Mouse (Mus musculus): ENCODE results near the gene Ispd.
"Not testable (repeated sequence)": the region's sequence is repeated elsewhere in the genome, so short reads cannot be mapped to it uniquely, and the experiment has no call there.

Gene Ispd

DNA sequence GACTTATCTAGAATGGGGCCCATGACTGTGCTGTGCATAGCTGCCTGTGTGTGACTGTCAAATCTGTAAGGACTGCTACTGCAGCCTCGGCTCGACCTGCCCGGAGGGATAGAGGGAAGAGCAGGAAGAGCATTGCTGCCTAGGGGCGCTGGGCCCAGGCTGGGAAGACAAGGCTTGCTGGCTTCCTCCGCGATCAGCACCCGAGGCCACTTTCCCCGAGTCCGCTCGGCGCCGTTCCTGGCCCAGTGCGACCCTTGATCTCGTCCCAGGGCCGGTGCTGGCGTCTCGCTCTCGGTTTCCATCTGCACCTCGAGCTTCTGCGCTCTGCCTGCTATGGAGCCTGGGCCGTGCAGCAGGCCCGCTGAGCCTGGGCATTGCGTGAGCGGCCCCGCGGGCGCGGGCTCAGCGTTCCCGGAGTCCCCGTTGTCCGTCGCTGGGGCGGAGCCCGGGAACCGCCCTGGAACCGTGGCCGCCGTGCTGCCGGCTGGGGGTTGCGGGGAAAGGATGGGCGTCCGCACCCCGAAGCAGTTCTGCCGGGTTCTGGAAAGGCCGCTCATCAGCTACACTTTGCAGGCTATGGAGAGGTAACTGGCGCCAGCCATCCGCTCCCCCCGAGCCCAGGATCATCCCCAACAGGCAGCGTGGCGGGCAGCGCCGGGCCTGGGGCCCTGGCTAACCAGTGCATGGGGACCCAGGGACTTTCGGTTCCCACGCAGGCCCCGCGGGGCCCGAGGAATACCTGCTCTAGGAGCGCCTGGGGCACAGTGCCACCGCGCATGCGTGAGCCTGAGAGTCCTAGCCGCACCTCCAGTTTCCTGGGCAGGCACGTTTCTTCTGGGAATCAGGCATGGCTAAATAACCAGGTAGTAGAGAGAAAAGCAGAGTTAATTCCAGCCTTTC is at the start of gene Ispd, which contains the start of gene D630036H23Rik:
Ispd (plus strand) TSS at position 10 of the 900 bp plus-strand sequence.
D630036H23Rik (minus strand) TSS at position 741 of the 900 bp plus-strand sequence.
- no peak for DNase-seq (ENCODE audit: extremely low read depth, low read depth, low spot score)

DNA sequence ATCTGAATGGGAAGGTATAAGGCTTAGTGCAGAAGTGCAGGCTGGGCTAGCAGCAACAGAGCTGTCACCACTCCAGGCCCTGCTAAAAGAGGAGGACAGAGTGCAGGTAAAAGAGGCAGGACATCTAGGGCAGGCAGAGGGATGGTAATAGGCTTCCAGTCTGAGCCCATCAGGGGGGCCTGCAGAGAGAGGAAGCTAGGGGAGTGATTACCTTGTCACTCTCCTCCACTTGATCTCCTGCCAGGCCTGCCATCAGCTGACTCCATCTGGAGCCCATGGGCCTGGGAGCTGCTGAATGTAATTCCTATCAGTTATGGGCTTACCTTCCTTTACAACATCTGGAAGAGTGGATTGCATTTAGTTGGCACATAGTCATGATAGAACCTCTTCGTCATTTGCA is 48.6 kb upstream of the Ispd start:
- no peak for DNase-seq (ENCODE audit: extremely low read depth, low read depth, low spot score)

DNA sequence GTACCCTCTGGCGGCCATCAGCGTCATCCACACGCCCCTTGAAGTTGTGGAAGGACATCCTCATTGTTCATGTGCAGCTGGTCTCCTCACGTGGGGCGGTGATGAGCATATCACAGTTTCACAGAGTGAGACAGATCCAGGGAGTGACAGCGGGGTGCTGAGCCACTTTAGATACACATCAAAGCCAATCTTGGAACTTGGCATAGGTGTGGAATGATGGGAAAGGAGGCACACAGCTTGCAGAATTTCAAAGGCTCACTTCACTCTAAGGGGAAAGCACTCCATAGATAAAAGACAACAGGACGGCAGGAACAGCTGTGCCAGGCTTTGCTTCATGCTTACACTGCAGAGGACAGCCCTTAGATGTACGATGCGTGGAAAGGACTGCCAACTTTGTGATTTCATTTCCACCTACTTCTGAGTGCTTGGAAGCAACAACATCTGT is 47.4 kb upstream of the Ispd start:
- DNase-seq (ENCODE audit: extremely low read depth, low read depth, low spot score) = no peak

DNA sequence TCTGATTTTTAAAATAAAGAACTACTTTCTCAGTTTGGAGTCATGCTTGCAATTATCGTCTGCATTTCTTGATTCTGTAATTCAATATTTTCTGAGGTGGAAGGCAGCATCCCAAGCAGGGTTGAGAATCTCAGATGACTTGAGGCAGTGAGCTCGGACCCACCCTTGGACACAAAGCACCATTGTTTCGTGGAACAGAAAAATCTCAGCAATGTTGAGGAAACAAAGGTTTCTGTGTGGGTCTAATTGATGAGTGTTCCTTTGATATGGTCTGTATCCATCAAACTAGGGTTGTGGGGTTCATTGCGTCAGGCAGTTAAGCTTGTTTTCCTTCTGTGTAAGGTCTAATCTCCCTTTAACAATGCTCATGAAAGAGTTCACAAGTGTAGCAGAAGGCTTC is 37.1 kb upstream of the Ispd start:
- DNase-seq (ENCODE audit: extremely low read depth, low read depth, low spot score) = no peak

DNA sequence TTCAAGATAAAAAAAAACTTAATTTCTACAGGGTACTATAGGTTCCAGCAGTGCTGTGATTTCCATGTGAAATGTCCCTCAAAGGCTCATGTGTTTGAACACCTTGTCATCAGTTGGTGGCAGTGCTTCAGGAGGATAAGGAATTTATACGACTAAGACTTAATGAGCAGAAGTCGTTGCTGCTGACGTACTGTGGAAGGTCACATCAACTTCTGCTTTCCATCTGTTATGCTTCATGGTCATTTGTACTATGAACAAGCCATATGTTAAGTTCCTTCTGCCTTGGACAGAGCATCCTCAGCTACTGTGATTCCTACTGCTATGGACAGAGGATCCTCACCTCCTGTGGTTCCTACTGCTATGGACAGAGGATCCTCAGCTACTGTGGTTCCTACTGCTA is 21.2 kb upstream of the Ispd start:
- no peak for DNase-seq (ENCODE audit: extremely low read depth, low read depth, low spot score)

DNA sequence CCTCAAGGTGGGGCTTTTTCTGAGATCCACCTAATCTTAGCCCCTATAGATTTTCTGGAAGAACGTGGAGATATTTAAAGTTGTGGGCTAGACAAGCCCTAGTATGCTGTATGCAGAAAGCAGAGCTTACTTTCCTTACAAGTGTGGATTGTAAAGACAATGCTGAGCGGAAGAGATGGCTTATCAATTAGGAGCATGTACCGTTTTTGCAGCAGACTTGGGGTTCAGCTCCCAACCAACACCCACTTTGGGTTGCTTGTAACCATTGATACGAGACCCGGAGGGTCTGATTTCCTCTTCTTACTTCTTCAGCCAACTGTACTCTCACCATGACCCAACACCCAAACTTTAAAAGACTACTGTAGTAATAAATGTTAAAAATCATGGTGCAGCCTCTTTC is 20.6 kb upstream of the Ispd start:
- DNase-seq (ENCODE audit: extremely low read depth, low read depth, low spot score) = no peak

DNA sequence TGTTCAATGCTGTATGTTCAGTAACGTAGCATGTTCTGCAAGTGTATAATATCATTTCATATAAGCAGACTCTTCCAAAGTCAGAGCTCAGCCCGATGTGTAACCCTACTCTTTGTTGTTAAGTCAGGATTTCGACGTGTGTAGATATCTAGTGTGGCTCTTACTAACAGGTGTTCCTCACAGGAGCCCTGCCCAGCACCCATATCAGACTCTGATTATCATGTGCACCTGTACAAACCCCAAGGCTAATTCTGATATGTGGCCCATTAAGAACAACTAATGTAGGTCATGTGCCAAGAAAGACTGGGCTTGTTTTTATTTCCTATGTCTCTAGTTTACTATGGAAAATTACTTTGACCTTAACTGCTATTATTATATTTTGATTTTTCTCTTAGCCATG is 17.2 kb upstream of the Ispd start:
- no peak for DNase-seq (ENCODE audit: extremely low read depth, low read depth, low spot score)

DNA sequence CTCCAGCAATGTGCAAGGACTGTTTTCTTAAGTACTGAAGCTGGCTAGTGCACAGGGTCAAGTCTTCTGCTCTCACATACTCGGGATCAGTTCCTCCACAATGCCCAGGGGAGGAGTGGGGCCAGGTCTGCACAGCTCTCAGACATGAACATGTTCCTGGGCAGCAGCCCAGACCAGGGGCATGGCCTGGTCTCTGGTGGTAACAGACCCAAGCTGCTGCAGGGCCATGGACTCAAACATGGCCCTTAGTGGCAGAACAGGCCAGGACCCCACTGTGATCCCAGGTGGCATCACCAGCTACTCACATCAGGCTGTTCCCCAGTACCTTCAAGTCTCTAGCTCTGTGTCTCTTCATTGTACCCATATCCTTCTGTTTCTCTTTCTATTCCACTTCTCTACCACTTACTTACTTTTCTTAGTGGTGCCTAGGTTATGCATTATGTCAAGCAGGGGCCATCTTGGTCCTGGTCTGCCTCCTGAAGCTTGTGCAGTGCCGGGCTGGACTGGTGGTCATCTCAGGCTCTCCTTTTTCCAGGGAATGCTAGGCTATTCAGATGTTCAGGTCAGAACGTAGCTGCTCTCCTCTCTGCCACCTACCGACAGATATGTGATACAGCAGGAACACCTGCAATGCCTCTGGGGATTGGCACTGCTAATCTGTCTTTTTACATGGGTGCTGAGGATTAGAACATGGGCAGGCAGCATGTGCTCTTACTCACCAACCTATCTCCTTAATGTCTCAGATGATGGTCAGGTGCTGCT is 7.8 kb upstream of the Ispd start:
- DNase-seq (ENCODE audit: extremely low read depth, low read depth, low spot score) = no peak

DNA sequence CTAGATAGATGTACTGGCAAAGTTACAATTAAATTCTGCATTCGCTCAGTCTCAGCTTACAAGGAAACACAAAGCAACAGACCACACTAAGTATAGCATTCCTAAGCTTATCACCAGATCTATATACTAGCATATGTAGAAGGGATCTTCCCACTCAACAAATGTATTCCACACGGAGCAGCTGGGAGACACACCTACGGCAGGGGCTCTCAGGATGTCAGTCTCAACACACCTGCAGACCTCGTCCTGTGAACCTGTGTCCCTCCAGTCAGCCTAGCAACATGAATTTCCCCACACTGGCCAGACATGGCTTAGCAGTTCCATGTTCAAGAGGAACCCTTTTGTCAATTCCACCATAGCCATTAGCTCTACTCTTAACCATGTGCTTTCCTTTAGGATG is 4.9 kb upstream of the Ispd start:
- DNase-seq (ENCODE audit: extremely low read depth, low read depth, low spot score) = not testable (repeated sequence)

DNA sequence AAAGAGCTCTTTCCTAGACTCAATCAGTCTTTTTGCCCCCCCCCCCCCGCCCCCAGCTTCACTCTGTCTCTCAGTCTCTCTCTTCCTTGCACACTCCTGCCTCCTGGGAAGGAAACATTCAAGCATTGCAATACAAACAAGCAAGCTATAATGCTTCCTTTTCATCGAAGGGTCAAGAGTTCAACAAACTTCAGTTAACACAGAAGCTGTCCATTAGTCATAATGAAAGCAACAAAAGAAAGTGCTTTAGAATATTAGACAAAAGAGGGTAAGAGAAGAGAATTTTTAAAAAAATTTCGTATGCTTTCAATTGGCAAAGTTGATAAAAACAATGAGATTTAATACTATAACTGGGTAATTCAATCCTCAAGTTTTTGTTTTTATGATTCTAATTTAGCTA is 996 bp upstream of the Ispd start:
- no peak for DNase-seq (ENCODE audit: extremely low read depth, low read depth, low spot score)

DNA sequence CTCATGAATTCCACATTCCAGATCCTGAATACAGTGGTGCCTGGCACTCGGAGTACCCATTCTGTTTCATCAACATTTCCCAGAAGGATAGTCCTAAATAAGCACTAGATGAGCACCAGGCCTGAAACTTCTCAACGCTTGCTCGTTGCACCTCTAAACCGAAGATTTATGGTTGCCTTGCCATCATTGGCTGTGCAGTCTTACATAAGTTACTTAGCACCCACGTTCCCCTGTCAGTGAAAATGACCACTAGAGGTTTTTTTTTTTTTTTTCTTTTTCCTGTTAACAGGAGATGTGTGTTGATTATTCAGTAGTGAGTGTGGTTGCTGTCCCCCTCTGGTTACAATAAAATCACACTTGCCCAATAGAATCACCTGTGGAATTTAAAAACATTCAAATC is 444 bp upstream of the Ispd start:
- no peak for DNase-seq (ENCODE audit: extremely low read depth, low read depth, low spot score)

DNA sequence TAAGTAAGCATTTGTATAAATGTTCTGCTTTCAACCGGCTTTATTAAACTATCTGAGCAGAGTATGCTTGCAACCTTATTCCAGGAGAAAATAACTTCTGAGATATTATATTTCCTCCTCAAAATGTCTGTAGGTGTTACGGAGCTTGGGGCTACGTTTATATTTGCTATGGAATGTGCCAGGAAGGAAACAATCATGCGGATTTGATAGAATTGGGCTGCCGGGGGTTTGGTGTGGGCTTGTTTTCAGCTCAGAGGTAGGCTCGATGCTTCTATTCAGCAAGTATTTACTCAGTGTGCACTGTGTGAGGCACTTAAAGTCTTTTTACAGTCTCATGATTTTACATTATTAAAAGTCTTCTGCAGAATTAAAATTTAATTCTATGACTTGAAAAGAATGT is 4.1 kb downstream of the Ispd start:
- DNase-seq (ENCODE audit: extremely low read depth, low read depth, low spot score) = no peak

DNA sequence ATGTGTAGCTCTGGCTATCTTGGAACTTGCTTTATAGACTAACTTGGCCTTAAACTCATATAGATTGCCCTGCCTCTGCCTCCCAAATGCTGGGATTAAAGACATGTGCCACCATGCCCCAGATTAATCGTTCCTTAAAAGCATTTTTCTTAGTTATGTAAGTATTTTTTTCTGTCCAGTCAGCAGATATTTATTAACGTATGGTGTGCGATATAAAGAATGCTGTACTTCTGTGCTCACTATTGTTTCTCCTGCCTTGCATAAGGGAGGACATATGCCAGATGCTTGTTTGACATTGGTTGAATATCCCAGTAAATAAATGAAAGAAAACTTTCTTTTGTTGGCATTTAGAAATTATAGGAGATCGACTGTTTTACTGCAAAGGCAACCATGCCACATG is 5.7 kb downstream of the Ispd start:
- no peak for DNase-seq (ENCODE audit: extremely low read depth, low read depth, low spot score)

DNA sequence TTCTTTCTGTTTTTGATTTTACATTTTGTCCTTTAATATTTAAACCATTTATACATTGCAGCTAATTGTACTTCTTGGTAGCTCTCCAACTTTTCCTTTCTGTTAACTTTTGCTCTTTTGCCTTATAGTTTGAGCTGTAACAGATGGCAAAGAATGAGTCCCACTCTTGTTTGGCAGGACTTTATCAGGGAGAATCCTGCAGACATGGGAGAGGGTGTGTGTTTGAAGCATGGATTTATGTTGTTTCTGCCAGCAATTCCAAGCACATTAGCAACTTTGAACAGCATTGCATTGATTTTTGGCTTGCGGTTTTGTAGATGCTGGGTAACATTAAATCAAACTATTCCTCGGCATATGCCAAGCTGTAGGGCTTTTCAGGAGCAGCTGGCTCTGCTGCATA is 13.9 kb downstream of the Ispd start:
- peak; percentile 21 for DNase-seq (ENCODE audit: extremely low read depth, low read depth, low spot score)

DNA sequence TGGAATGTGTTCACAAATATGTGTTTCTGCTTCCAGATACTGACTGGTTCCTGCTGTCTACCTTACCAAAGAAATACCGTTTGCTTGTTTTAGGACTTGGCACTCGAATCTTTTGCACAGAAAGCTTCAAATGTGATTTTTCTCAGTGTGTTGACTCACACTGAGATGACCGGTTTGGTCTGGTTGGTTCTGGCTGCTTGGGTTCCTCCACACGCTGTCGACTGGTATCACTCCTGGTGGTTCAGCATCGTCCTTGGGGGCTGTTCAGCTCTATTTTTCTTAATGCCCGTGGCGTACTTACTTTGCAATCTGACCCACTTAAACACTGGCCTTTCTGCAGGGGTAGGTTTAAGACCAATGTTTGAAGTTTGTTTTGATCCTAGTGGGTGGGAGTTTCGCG is 42.4 kb downstream of the Ispd start:
- no peak for DNase-seq (ENCODE audit: extremely low read depth, low read depth, low spot score)

DNA sequence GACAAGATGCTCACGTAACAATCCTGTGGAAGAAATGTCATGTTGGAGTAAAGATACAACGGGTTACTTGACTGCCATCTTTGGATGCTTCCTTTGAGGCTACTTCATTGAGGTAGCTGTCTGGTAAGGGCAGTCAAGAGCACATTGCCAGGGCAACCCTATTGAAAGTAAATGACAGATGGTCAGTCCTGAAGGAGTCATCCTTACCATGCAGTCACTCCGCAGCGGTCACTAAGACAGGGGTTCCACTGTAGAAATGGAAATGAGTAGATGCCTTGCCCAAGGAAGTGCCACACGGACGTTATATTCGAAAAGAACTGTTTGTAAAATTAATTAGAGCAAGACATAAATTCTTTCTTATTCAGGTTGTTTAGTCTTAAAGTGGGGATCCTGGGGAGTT is 44.0 kb downstream of the Ispd start:
- DNase-seq (ENCODE audit: extremely low read depth, low read depth, low spot score) = no peak

DNA sequence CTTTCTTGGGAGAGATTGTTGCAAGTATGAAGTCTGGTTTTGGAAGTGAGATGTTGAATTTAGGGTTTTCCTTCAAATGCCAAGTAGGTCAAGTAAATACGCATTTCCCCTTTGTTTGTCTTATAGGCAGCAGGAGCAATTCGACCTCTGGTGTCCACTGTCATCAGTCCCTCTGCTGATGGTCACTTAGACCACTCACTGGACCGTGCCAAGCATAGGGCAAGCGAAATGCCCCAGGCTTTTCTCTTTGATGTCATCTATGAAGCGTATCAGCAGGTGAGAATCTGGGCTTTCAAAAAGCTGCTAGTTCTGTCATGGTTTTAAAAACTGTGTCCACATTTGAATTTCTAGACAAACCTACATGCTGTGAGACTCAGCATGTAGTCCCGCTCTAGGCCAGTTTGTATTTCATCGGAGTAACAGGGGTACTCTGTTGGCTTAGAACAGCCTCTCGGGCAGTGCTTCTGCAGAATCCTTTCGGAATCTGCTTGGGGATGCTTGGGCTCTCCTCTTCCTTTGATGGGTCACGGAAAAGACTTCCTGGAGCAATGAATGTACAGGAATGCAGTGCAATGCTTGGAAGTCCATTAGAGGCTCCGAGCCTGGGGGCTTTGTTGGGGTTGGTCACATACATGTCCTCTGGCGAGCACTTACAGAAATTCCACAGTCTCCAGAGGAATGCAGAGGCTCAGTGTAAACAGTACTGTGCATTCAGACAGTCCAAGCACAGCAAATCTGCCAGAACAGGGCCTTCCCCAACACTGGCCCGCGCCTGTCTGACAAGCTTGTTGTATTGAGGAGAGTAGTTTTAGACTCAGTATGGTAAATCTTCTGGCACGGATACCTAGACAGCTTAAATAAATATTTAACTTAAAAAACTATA is 45.2 kb downstream of the Ispd start:
- DNase-seq (ENCODE audit: extremely low read depth, low read depth, low spot score) = no peak

DNA sequence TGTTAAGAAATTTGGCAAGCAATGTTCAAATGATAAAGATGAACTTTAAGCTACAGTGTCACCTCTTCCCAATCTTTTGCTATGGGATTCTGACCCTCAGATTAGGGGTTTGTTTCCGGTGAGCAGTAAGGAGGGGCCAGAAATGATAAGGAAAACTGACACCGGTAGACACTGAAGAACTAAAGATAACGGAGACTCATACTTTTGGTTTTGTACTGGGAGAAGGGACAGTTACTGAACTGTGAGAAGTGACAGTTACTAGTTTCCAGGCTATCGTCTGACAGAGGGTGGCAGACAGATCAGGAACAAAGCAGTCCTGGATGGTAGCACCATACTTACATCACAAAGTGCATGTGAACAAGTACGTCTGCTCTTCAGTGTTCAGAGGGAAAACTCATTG is 55.7 kb downstream of the Ispd start:
- no peak for DNase-seq (ENCODE audit: extremely low read depth, low read depth, low spot score)

DNA sequence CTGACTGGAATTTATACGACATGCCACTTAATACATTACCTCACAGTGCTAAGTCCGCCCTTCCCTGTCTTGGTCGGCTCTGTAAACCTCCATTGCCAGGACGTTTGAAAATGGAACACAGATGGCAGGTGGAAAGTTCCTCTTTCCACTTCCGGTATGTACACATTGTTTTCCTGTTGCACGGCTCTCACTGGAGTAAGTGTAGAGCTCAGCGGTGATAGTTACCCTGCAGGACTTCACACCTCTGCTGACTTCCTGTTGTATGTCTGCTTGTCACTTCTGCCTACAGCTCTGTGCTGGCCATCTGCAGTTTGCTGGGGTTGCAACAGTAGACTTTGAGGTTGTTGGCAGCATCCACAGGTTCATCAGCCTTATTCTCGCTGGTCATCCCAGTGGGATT is 58.1 kb downstream of the Ispd start:
- DNase-seq (ENCODE audit: extremely low read depth, low read depth, low spot score) = no peak

DNA sequence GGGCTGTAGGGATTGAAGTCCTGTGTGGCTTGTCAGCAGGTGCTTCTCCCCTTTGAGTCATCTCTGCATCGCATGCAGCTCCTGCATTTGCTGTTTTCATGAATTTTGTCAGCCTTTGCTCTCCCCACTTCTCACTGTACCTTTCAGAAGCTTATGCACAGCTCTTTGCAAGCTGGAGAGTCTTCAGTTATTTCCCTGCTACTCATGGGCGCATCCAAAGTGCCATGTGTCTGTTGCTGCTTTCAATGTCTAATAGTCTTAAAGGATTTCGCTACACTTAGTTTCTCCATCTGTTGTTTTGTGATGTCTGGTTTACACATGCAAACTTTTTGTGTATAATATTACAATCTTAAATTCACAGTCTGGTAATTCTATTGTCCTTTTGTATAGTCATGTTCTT is 74.8 kb downstream of the Ispd start:
- DNase-seq (ENCODE audit: extremely low read depth, low read depth, low spot score) = no peak

DNA sequence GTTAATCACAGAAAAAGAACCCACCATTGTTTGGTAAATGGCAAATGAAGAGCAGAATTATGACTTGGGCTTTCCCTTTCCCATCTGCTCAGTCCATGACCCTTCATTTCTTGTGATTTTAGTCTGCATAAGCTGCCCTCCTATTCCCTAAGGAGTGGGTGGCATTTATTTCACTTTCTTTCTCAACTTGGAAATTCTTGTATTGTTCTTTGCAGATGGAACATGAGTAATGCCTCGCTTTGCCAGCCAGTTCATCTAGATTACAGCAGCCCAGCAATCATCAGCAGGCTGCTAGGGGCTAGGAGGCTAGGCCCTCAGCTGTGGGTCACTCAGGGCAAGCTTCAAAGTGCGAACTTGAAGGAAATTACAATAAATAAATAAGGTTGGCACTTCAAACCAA is 76.5 kb downstream of the Ispd start:
- no peak for DNase-seq (ENCODE audit: extremely low read depth, low read depth, low spot score)
